Mouse (Mus musculus) ES-Bruce4 (cell line): ENCODE measurements around the gene Pik3ip1. TPM values are rescaled to one million over a fixed set of nuclear protein-coding genes. Genes with fewer than 3 reads are reported as not detected.

Experiments used
- H3K27ac ChIP-seq: 2 replicates; pipeline ENCODE4 v1.5.1; 2012; ENCODE audit warnings: low read length, inconsistent platforms; ENCODE audit not compliant: insufficient read depth
- H3K27me3 ChIP-seq: 2 replicates; pipeline ENCODE4 v1.6.1; 2012; ENCODE audit warnings: mild to moderate bottlenecking, low read length, inconsistent platforms; ENCODE audit not compliant: control insufficient read depth, poor library complexity, insufficient read depth, severe bottlenecking
- H3K36me3 ChIP-seq: 2 replicates; pipeline ENCODE4 v1.6.1; 2012; ENCODE audit warnings: inconsistent platforms, mild to moderate bottlenecking, low read length, moderate library complexity; ENCODE audit not compliant: control insufficient read depth, poor library complexity, insufficient read depth, severe bottlenecking
- H3K4me1 ChIP-seq: one replicate; pipeline ENCODE4 v1.8.1; 2011; ENCODE audit warnings: low read length; ENCODE audit not compliant: control insufficient read depth, insufficient read depth
- H3K4me3 ChIP-seq: 2 replicates; pipeline ENCODE4 v1.5.1; 2011; ENCODE audit warnings: low read depth, mild to moderate bottlenecking, low read length
- H3K9ac ChIP-seq: 2 replicates; pipeline ENCODE4 v1.6.1; 2012; ENCODE audit warnings: low read depth, mild to moderate bottlenecking, inconsistent platforms; ENCODE audit not compliant: poor library complexity, severe bottlenecking
- H3K9me3 ChIP-seq: replicated peaks from 2 replicates; pipeline ENCODE4 v1.6.1; 2012; ENCODE audit warnings: mild to moderate bottlenecking, low read length, inconsistent platforms; ENCODE audit not compliant: control insufficient read depth, poor library complexity, insufficient read depth, severe bottlenecking
- CTCF ChIP-seq: IDR thresholded peaks from one replicate; pipeline ENCODE4 v1.8.1; 2011; ENCODE audit warnings: low read depth, low read length
- EP300 ChIP-seq: IDR thresholded peaks from 2 replicates; pipeline ENCODE4 v1.6.1; 2011; ENCODE audit warnings: low read depth, low read length; ENCODE audit not compliant: insufficient read depth
- POLR2A ChIP-seq: IDR thresholded peaks from one replicate; pipeline ENCODE4 v1.8.1; 2011; ENCODE audit warnings: low read length; ENCODE audit not compliant: insufficient read depth
- polyA plus RNA-seq: library from polyadenylated mRNA; stranded (reverse); fragments of >200 nt; gene quantifications from 2 replicates; pipeline ENCODE4 v1.2.4, GENCODE M21; 2011; ENCODE audit warnings: low read depth; ENCODE audit not compliant: missing spikeins, insufficient read depth, insufficient read length

The Pik3ip1 gene
- polyA plus RNA-seq, 1 experiment = 17.0 TPM

DNA sequence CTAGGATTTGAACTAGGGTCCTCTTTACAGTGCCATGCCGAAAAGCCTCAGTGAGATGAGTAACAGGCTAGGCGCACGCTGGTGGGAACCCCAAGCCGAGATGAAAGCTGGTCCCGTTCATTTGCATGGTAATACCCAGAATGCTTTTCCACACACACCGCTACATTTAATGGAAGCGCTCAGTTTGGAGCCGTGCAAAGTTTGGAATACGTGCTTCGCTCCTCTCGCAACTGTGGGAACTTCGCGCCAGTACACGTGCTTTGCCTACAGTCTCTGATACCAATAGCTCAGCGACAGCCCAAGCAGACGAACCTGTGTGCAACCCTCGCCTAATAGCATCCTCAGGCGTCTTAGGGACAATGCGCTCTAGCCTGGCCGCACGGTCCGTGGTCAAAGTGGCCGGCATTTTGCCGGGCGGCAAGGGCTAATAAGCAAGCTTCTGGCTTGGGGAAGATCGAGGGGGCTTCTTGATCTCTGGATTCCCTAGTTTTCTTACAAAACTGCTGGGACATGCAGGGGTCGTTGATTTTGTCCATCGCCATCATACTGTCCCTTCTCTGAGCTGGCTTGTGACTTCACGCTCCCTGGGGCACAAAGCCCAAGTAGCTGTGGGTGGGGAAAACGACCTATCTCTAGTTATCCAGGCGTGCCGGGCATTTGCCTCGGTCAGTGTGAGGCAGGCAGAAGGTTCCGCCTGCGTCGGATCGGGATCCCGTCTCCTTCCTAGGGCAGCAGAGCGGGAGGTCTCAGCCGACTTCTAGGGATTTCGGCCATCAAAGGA lies 41.5 kb upstream of the Pik3ip1 start, which contains the start of gene Patz1:
Gene Patz1, plus strand, starts transcription at position 354 of the 781 bp plus-strand sequence.
- H3K9ac ChIP-seq = peak within 1 kb of the TSS; percentile 94
- TF ChIP-seq CTCF (no peak), POLR2A (no peak), EP300 (no peak)
- H3K4me3 ChIP-seq = peak within 1 kb of the TSS; percentile 82
- peak within 1 kb of the TSS; percentile 84 for H3K27ac ChIP-seq
- H3K4me1 ChIP-seq = no peaks in the 10 kb centered on the region
- H3K27me3 ChIP-seq = no peaks in the 10 kb centered on the region
- H3K36me3 ChIP-seq = peaks cover 3% of the 10 kb centered on the region
- H3K9me3 ChIP-seq = no peaks in the 10 kb centered on the region; the same call in 1 of the 2 replicates

DNA sequence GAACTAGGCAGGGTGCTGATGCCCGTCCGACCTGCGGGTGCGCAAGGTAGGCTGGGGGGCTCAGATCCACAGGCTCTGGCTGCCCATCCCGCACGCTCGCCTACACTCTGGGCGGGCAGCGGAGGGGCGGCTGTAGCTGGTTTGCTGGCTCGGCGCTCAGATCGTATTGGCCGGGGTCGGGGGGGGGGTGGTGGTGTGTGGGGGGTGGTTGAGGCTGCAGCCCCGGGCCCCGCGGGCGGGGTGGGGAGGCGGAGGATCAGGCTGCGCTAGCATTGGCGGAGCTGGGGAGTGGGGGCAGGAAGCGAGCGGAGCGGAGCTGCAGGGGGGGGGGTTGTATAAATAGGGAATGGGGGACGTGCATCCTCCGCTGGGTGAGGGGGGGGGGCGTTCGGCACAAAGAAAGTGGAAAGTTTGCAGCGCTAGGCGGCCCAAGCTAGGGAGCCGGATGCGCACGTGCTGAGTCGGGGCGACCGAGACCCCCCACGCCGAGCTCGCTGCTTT lies 40.8 kb upstream of the Pik3ip1 start:
- Histone ChIP-seq H3K27ac (peak overlapping the region; percentile 84), H3K36me3 (peaks cover 9% of the 10 kb centered on the region), H3K9ac (peak overlapping the region; percentile 94), H3K9me3 (no peaks in the 10 kb centered on the region), H3K27me3 (no peaks in the 10 kb centered on the region), H3K4me1 (no peaks in the 10 kb centered on the region), H3K4me3 (peak overlapping the region; percentile 82)
- peak; percentile 50 for TF ChIP-seq POLR2A
- TF ChIP-seq CTCF = no peak
- TF ChIP-seq EP300 = peak; percentile 8; the same call in 1 of the 2 replicates

DNA sequence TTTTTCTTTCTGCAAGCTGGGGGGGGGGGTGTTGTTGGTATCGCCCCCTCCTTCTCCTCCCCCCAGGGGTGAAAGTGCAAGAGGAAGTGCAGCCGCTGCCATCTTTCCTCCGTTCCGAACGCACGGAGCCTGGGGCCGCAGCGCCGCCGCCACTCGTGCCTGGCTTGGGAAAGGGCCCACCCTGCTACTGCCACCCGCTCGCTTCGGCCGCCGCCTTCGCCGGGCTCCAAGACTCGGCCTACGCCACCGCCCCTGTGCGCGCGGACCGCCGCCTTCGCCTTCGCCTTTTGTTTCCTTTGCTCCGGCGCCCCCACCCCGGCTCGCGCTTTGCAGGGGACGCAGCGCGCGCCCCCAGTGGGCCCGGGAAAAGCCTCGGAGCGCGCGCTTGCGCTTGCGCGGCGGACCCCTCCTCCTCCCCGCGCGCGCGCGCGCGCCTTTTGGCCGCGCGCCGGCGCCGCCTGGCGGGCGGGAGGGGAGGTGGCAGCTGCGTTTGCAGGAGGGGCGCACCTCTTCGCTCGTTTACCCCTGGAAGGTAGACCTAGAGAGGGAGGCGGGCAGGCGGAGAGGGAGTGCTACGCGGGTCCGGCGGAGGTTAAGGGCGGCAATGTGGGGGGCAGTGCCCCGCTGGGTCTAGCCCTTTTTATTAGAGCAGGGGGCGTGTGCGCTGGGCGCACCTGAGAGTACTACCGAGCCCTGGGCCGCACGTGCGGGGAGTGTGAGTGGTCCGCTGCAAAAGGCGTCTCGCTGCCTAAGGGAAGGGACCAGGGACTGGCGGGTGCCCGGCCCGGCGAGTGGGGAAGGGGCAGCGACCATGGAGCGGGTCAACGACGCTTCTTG lies 40.2 kb upstream of the Pik3ip1 start:
- peak; percentile 54 for TF ChIP-seq CTCF
- no peak for TF ChIP-seq EP300
- peak; percentile 14 for TF ChIP-seq POLR2A
- Histone ChIP-seq H3K4me1 (peaks cover 2% of the 10 kb centered on the region), H3K4me3 (peak overlapping the region; percentile 94), H3K36me3 (peaks cover 15% of the 10 kb centered on the region), H3K9me3 (no peaks in the 10 kb centered on the region), H3K27ac (peak overlapping the region; percentile 84), H3K27me3 (no peaks in the 10 kb centered on the region), H3K9ac (peak overlapping the region; percentile 94)

DNA sequence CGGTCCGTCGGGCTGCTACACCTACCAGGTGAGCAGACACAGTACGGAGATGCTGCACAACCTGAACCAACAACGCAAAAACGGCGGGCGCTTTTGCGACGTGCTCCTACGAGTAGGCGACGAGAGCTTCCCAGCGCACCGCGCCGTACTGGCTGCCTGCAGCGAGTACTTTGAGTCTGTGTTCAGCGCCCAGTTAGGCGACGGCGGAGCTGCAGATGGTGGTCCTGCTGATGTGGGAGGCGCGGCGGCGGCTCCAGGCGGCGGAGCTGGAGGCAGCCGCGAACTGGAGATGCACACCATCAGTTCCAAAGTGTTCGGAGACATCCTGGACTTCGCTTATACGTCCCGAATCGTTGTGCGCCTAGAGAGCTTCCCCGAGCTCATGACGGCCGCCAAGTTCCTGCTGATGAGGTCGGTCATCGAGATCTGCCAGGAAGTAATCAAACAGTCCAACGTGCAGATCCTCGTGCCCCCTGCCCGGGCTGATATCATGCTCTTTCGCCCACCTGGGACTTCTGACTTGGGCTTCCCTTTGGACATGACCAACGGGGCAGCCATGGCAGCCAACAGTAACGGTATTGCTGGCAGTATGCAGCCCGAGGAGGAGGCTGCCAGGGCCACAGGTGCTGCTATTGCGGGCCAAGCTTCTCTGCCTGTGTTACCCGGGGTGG lies 39.4 kb upstream of the Pik3ip1 start:
- no peaks in the 10 kb centered on the region for H3K9me3 ChIP-seq
- peak overlapping the region; percentile 64 for H3K27ac ChIP-seq
- TF ChIP-seq EP300 (no peak), CTCF (no peak), POLR2A (no peak)
- H3K36me3 ChIP-seq = peaks cover 20% of the 10 kb centered on the region
- H3K4me3 ChIP-seq = peak overlapping the region; percentile 94
- H3K27me3 ChIP-seq = no peaks in the 10 kb centered on the region
- peaks cover 2% of the 10 kb centered on the region for H3K4me1 ChIP-seq
- peak overlapping the region; percentile 94 for H3K9ac ChIP-seq

DNA sequence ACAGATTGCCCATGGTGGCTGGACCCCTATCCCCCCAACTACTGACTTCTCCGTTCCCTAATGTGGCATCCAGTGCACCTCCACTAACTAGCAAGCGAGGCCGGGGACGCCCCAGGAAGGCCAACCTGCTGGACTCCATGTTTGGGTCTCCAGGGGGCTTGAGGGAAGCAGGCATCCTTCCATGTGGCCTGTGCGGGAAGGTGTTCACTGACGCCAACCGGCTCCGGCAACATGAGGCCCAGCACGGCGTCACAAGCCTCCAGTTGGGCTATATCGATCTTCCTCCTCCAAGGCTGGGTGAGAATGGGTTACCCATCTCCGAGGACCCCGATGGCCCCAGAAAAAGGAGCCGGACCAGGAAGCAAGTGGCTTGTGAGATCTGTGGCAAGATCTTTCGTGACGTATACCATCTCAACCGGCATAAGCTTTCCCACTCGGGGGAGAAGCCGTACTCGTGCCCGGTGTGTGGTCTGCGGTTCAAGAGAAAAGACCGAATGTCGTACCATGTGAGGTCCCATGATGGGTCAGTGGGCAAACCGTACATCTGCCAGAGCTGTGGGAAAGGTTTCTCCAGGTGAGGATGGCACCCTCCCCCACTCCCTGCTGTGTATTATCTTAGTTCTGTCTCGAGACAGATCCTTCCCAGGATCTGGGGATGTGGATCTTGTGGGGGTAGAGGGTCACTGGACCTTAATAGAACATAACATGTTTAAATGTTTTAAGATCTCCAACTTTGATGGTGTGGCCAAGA lies 38.7 kb upstream of the Pik3ip1 start:
- Histone ChIP-seq H3K9ac (peak overlapping the region; percentile 94), H3K27ac (peak overlapping the region; percentile 90), H3K36me3 (peaks cover 23% of the 10 kb centered on the region), H3K9me3 (no peaks in the 10 kb centered on the region), H3K4me1 (peaks cover 2% of the 10 kb centered on the region), H3K27me3 (no peaks in the 10 kb centered on the region), H3K4me3 (peak overlapping the region; percentile 94)
- TF ChIP-seq CTCF (no peak), POLR2A (no peak), EP300 (no peak)
